Mouse (Mus musculus) CD8-positive naive resting alpha-beta T cell, adult 2 months (primary cell): ENCODE results near the gene Lif.

Experiments used
- DNase-seq, 2 experiments: peaks; one replicate each; pipeline ENCODE4 v3.0.0; 2022; ENCODE audit warnings: low read depth in 2 of 2, low spot score in 2 of 2

The Lif gene

DNA sequence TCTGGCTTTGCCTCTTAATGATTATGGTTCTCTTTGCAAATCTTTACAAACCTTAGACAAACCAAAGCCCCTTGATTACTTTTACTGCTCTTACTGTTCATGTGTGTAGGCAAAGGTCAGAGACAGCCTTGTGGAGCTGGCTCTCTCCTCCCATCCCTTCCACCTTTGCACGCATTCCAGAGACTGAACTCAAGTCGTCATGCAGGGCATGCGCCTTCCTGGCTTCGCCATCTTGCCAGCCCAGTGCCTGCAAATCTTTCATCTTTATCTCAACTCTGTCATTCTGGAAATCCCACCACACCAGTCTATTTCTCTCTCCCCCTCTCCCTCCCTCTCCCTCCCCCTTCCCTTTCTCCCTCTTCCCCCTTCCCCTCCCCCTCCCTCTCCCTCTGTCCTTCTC lies 63.5 kb downstream of the Lif start:
- no peak for DNase-seq
